Mouse (Mus musculus): ENCODE measurements around the gene Fiz1. TPM values are rescaled to one million over a fixed set of nuclear protein-coding genes. Genes with fewer than 3 reads are reported as not detected.
A peak's percentile ranks its signal among the peaks of the same experiment; 100 is the strongest.
"Not testable (repeated sequence)": the region's sequence is repeated elsewhere in the genome, so short reads cannot be mapped to it uniquely, and the experiment has no call there.

The Fiz1 gene
- polyA plus RNA-seq, 1 experiment from 2014 or later = 14.9 TPM

GRCm38 (mm10) chr7:5008229-5008628 lies 6.3 kb downstream of the Fiz1 start:
- TF ChIP-seq EP300 (optimal IDR thresholded peaks at IDR 0.05) = no peak
- peak; percentile 16; the same call in 1 of the 2 replicates for TF ChIP-seq CTCF (IDR thresholded peaks at IDR 0.05; ENCODE audit: low read depth)

GRCm38 (mm10) chr7:5002876-5003275 lies 11.6 kb downstream of the Fiz1 start:
- not testable (repeated sequence) for H3K4me1 ChIP-seq (replicated peaks; ENCODE audit: control insufficient read depth, insufficient read depth); H3K9ac ChIP-seq (ENCODE audit: low read length); H3K27ac ChIP-seq (replicated peaks); H3K4me2 ChIP-seq (replicated peaks; ENCODE audit: low read depth); H3K27me3 ChIP-seq (ENCODE audit: control insufficient read depth, insufficient read depth, low read length); H3K9me3 ChIP-seq (ENCODE audit: control insufficient read depth, low read length); DNase-seq (ENCODE audit: low spot score); H3K4me3 ChIP-seq (ENCODE audit: low read depth, low read length); ATAC-seq (ENCODE audit: low FRiP score, low TSS enrichment); H3K36me3 ChIP-seq (ENCODE audit: control insufficient read depth, insufficient read depth, low read length)
- 71% methylated on average over 8 of the region's 8 CpGs for WGBS

More at GRCm38 (mm10) chr7:5008229-5008628, 6.3 kb downstream of the Fiz1 start:
- no peak for DNase-seq (ENCODE audit: low spot score)
- H3K36me3 ChIP-seq (ENCODE audit: control insufficient read depth, insufficient read depth, low read length) = peaks cover 47% of the 10 kb centered on the region
- no peak overlapping the region for H3K4me3 ChIP-seq (ENCODE audit: low read depth, low read length)
- WGBS = 95% methylated on average over 26 of the region's 26 CpGs
- no peak overlapping the region for H3K4me2 ChIP-seq (replicated peaks; ENCODE audit: low read depth)
- ATAC-seq (ENCODE audit: low FRiP score, low TSS enrichment) = no peak
- no peaks in the 10 kb centered on the region for H3K27me3 ChIP-seq (ENCODE audit: control insufficient read depth, insufficient read depth, low read length)
- H3K4me1 ChIP-seq (replicated peaks; ENCODE audit: control insufficient read depth, insufficient read depth) = no peaks in the 10 kb centered on the region
- no peak overlapping the region for H3K9ac ChIP-seq (ENCODE audit: low read length)
- H3K9me3 ChIP-seq (ENCODE audit: control insufficient read depth, low read length) = no peaks in the 10 kb centered on the region
- H3K27ac ChIP-seq (replicated peaks) = no peak overlapping the region

GRCm38 (mm10) chr7:4999876-5000275 lies 14.6 kb downstream of the Fiz1 start:
- TF ChIP-seq EP300 (optimal IDR thresholded peaks at IDR 0.05) (no peak), CTCF (IDR thresholded peaks at IDR 0.05; ENCODE audit: low read depth) (peak; percentile 62)
- Histone ChIP-seq H3K27me3 (ENCODE audit: control insufficient read depth, insufficient read depth, low read length) (no peaks in the 10 kb centered on the region), H3K4me1 (replicated peaks; ENCODE audit: control insufficient read depth, insufficient read depth) (0 out of 2 replicates have a peak, but pooled peaks cover 4% of the 10 kb centered on the region), H3K9me3 (ENCODE audit: control insufficient read depth, low read length) (no peaks in the 10 kb centered on the region), H3K9ac (ENCODE audit: low read length) (no peak overlapping the region), H3K36me3 (ENCODE audit: control insufficient read depth, insufficient read depth, low read length) (no peaks in the 10 kb centered on the region), H3K27ac (replicated peaks) (no peak overlapping the region), H3K4me3 (ENCODE audit: low read depth, low read length) (no peak overlapping the region), H3K4me2 (replicated peaks; ENCODE audit: low read depth) (no peak overlapping the region)
- 55% methylated on average over 2 of the region's 2 CpGs for WGBS
- DNase-seq (ENCODE audit: low spot score) (peak; percentile 37), ATAC-seq (ENCODE audit: low FRiP score, low TSS enrichment) (no peak)

- no peak overlapping the region for H3K9ac ChIP-seq (ENCODE audit: low read length)
- peaks cover 7% of the 10 kb centered on the region; the same call in 1 of the 2 replicates for H3K36me3 ChIP-seq (ENCODE audit: control insufficient read depth, insufficient read depth, low read length)
- 0 out of 2 replicates have a peak, but pooled peaks cover 4% of the 10 kb centered on the region for H3K4me1 ChIP-seq (replicated peaks; ENCODE audit: control insufficient read depth, insufficient read depth)
- H3K27me3 ChIP-seq (ENCODE audit: control insufficient read depth, insufficient read depth, low read length) = no peaks in the 10 kb centered on the region
- no peak overlapping the region; the same call in 1 of the 2 replicates for H3K27ac ChIP-seq (replicated peaks)
- no peaks in the 10 kb centered on the region for H3K9me3 ChIP-seq (ENCODE audit: control insufficient read depth, low read length)
- DNase-seq (ENCODE audit: low spot score) (no peak), ATAC-seq (ENCODE audit: low FRiP score, low TSS enrichment) (no peak)
- H3K4me2 ChIP-seq (replicated peaks; ENCODE audit: low read depth) = peak overlapping the region; percentile 93
- TF ChIP-seq CTCF (IDR thresholded peaks at IDR 0.05; ENCODE audit: low read depth) = no peak
- no peak for TF ChIP-seq EP300 (optimal IDR thresholded peaks at IDR 0.05)
- H3K4me3 ChIP-seq (ENCODE audit: low read depth, low read length) = 0 out of 2 replicates have a peak overlapping the region, but pooled peaks have one; percentile 72
- 53% methylated on average over 6 of the region's 8 CpGs for WGBS
Observed at GRCm38 (mm10) chr7:4996934-4997333, 17.6 kb downstream of the Fiz1 start.

- 0 out of 2 replicates have a peak, but pooled peaks cover 4% of the 10 kb centered on the region for H3K4me1 ChIP-seq (replicated peaks; ENCODE audit: control insufficient read depth, insufficient read depth)
- WGBS = 4% methylated on average over 15 of the region's 26 CpGs
- peak within 1 kb of the TSS; percentile 84 for H3K9ac ChIP-seq (ENCODE audit: low read length)
- H3K36me3 ChIP-seq (ENCODE audit: control insufficient read depth, insufficient read depth, low read length) = peaks cover 7% of the 10 kb centered on the region; the same call in 1 of the 2 replicates
- peak within 1 kb of the TSS; percentile 93 for H3K4me2 ChIP-seq (replicated peaks; ENCODE audit: low read depth)
- H3K9me3 ChIP-seq (ENCODE audit: control insufficient read depth, low read length) = no peaks in the 10 kb centered on the region
- peak; percentile 93 for DNase-seq (ENCODE audit: low spot score)
- peak within 1 kb of the TSS; percentile 72 for H3K4me3 ChIP-seq (ENCODE audit: low read depth, low read length)
- peak; percentile 88 for ATAC-seq (ENCODE audit: low FRiP score, low TSS enrichment)
- no peaks in the 10 kb centered on the region for H3K27me3 ChIP-seq (ENCODE audit: control insufficient read depth, insufficient read depth, low read length)
- TF ChIP-seq CTCF (IDR thresholded peaks at IDR 0.05; ENCODE audit: low read depth) (no peak), EP300 (optimal IDR thresholded peaks at IDR 0.05) (no peak)
- peak within 1 kb of the TSS; percentile 70 for H3K27ac ChIP-seq (replicated peaks)
Observed at GRCm38 (mm10) chr7:4996003-4996895, 18.2 kb downstream of the Fiz1 start, which contains the start of gene Zfp579. Gene Zfp579 (minus strand): TSS chr7:4996158.

All from stomach, postnatal 0 days (tissue).